Mouse (Mus musculus) CH12.LX (cell line): ENCODE measurements around the gene Nop10. TPM values are rescaled to one million over a fixed set of nuclear protein-coding genes. Genes with fewer than 3 reads are reported as not detected.

Experiments
- DNase-seq: peaks from one replicate; pipeline ENCODE4 v3.0.0-alpha.2; 2013; ENCODE audit errors: extremely low read depth
- H3K27ac ChIP-seq: 2 replicates; pipeline ENCODE4 v1.5.1; 2012; ENCODE audit warnings: low read depth, mild to moderate bottlenecking, control low read depth, moderate library complexity; ENCODE audit not compliant: insufficient read depth
- H3K27me3 ChIP-seq: replicated peaks from 2 replicates; pipeline ENCODE3; 2012; ENCODE audit warnings: inconsistent platforms
- H3K36me3 ChIP-seq, 2 experiments: replicated peaks in 1 of 2; 2 replicates each; pipeline versions ENCODE3 to v1.6.1; 2012; ENCODE audit warnings: inconsistent platforms in 1 of 2, low read length in 1 of 2, mild to moderate bottlenecking in 1 of 2, mixed read lengths in 1 of 2, moderate library complexity in 1 of 2; ENCODE audit not compliant: control insufficient read depth in 1 of 2, insufficient read depth in 1 of 2
- H3K4me1 ChIP-seq, 2 experiments: 2 replicates each; pipeline ENCODE4 v1.6.1; 2012; ENCODE audit warnings: inconsistent platforms in 1 of 2, moderate library complexity in 1 of 2; ENCODE audit not compliant: insufficient read depth in 2 of 2, control insufficient read depth in 1 of 2
- H3K4me2 ChIP-seq: 2 replicates; pipeline ENCODE4 v1.6.1; 2012; ENCODE audit warnings: low read depth, mild to moderate bottlenecking, control low read depth; ENCODE audit not compliant: poor library complexity, insufficient read depth, severe bottlenecking
- H3K4me3 ChIP-seq, 3 experiments: fragments of 150-350 bp in 1 of 3; sonication (generic) in 1 of 3; replicated peaks in 1 of 3; 2 replicates each; pipeline versions ENCODE3 to v1.5.1; 2011 to 2012; ENCODE audit warnings: low read depth in 2 of 3, low read length in 2 of 3, mild to moderate bottlenecking in 2 of 3, moderate library complexity in 2 of 3, control low read depth in 1 of 3, improper control_type of control experiment in 1 of 3, inconsistent platforms in 1 of 3, mixed read lengths in 1 of 3; ENCODE audit not compliant: poor library complexity in 1 of 3
- H3K79me2 ChIP-seq: replicated peaks from 2 replicates; pipeline ENCODE4 v1.6.1; 2012; ENCODE audit warnings: mild to moderate bottlenecking, moderate library complexity; ENCODE audit not compliant: control insufficient read depth, poor library complexity, insufficient read depth, severe bottlenecking; ENCODE audit errors: extremely low read depth
- H3K9ac ChIP-seq: 2 replicates; pipeline ENCODE4 v1.6.1; 2012; ENCODE audit warnings: low read depth, mild to moderate bottlenecking, control low read depth, moderate library complexity; ENCODE audit not compliant: insufficient read depth
- H3K9me3 ChIP-seq: replicated peaks from 2 replicates; pipeline ENCODE3; 2012; ENCODE audit warnings: low read length, inconsistent platforms, mixed read lengths
- BHLHE40 ChIP-seq: IDR thresholded peaks from 2 replicates; pipeline ENCODE4 v1.6.1; 2011; ENCODE audit warnings: mild to moderate bottlenecking, low read depth, low read length, improper control_type of control experiment
- CHD1 ChIP-seq: IDR thresholded peaks from 2 replicates; pipeline ENCODE4 v1.6.1; 2012; ENCODE audit warnings: low read depth, low read length, improper control_type of control experiment, inconsistent platforms
- CHD2 ChIP-seq: IDR thresholded peaks from 2 replicates; pipeline ENCODE4 v1.6.1; 2011; ENCODE audit warnings: low read length, improper control_type of control experiment
- CTCF ChIP-seq, 2 experiments: IDR thresholded peaks in 1 of 2; conservative IDR thresholded peaks in 1 of 2; 2 replicates each; pipeline ENCODE4 v1.5.1; 2011 to 2012; ENCODE audit warnings: low read depth in 2 of 2, low read length in 2 of 2, improper control_type of control experiment in 1 of 2, inconsistent platforms in 1 of 2, mild to moderate bottlenecking in 1 of 2, moderate library complexity in 1 of 2
- E2F4 ChIP-seq: IDR thresholded peaks from 2 replicates; pipeline ENCODE4 v1.6.1; 2011; ENCODE audit warnings: low read depth, low read length, improper control_type of control experiment; ENCODE audit not compliant: insufficient replicate concordance
- ELF1 ChIP-seq: IDR thresholded peaks from 2 replicates; pipeline ENCODE4 v1.6.1; 2014; ENCODE audit warnings: low read depth, mild to moderate bottlenecking, inconsistent platforms, low read length, improper control_type of control experiment
- ETS1 ChIP-seq: conservative IDR thresholded peaks from 2 replicates; pipeline ENCODE4 v1.6.1; 2012; ENCODE audit warnings: low read depth, mild to moderate bottlenecking, inconsistent platforms, low read length, improper control_type of control experiment, moderate library complexity
- HCFC1 ChIP-seq: IDR thresholded peaks from 2 replicates; pipeline ENCODE4 v1.6.1; 2012; ENCODE audit warnings: low read depth, mild to moderate bottlenecking, inconsistent platforms, low read length, improper control_type of control experiment
- IRF4 ChIP-seq: IDR thresholded peaks from 2 replicates; pipeline ENCODE4 v1.6.1; 2014; ENCODE audit warnings: low read depth, mild to moderate bottlenecking, inconsistent platforms, low read length, improper control_type of control experiment
- JUN ChIP-seq: IDR thresholded peaks from 2 replicates; pipeline ENCODE4 v1.6.1; 2011; ENCODE audit warnings: low read depth, mild to moderate bottlenecking, low read length, improper control_type of control experiment, moderate library complexity; ENCODE audit not compliant: insufficient read depth
- MAX ChIP-seq: IDR thresholded peaks from 2 replicates; pipeline ENCODE4 v1.6.1; 2011; ENCODE audit warnings: low read length, improper control_type of control experiment
- MAZ ChIP-seq: IDR thresholded peaks from 2 replicates; pipeline ENCODE4 v1.6.1; 2012; ENCODE audit warnings: low read depth, mild to moderate bottlenecking, inconsistent platforms, low read length, improper control_type of control experiment, moderate library complexity
- MEF2A ChIP-seq: IDR thresholded peaks from 2 replicates; pipeline ENCODE4 v1.6.1; 2014; ENCODE audit warnings: low read depth, mild to moderate bottlenecking, inconsistent platforms, low read length, improper control_type of control experiment, borderline replicate concordance
- NELFE ChIP-seq: IDR thresholded peaks from 2 replicates; pipeline ENCODE4 v1.6.1; 2011; ENCODE audit warnings: low read depth, low read length, improper control_type of control experiment
- NRF1 ChIP-seq: IDR thresholded peaks from 2 replicates; pipeline ENCODE4 v1.6.1; 2014; ENCODE audit warnings: low read depth, mild to moderate bottlenecking, inconsistent platforms, low read length, improper control_type of control experiment, moderate library complexity
- POLR2A ChIP-seq: IDR thresholded peaks from 2 replicates; pipeline ENCODE4 v1.6.1; 2011; ENCODE audit warnings: low read depth, mild to moderate bottlenecking, improper control_type of control experiment, low read length
- RAD21 ChIP-seq: IDR thresholded peaks from 2 replicates; pipeline ENCODE4 v1.6.1; 2011; ENCODE audit warnings: low read depth, mild to moderate bottlenecking, low read length, improper control_type of control experiment, moderate library complexity
- SIN3A ChIP-seq: IDR thresholded peaks from 2 replicates; pipeline ENCODE4 v1.6.1; 2012; ENCODE audit warnings: low read length, improper control_type of control experiment, inconsistent platforms
- SMC3 ChIP-seq: IDR thresholded peaks from 2 replicates; pipeline ENCODE4 v1.6.1; 2011; ENCODE audit warnings: low read depth, low read length, improper control_type of control experiment
- TBP ChIP-seq: conservative IDR thresholded peaks from 2 replicates; pipeline ENCODE4 v1.6.1; 2011; ENCODE audit warnings: low read depth, low read length, improper control_type of control experiment
- USF1 ChIP-seq: IDR thresholded peaks from 2 replicates; pipeline ENCODE4 v1.6.1; 2014; ENCODE audit warnings: low read depth, mild to moderate bottlenecking, inconsistent platforms, low read length, improper control_type of control experiment
- ZC3H11A ChIP-seq: IDR thresholded peaks from 2 replicates; pipeline ENCODE4 v1.6.1; 2012; ENCODE audit warnings: low read depth, mild to moderate bottlenecking, inconsistent platforms, low read length, improper control_type of control experiment
- ZKSCAN1 ChIP-seq: IDR thresholded peaks from 2 replicates; pipeline ENCODE4 v1.6.1; 2012; ENCODE audit warnings: low read depth, inconsistent platforms, low read length, improper control_type of control experiment, borderline replicate concordance
- ZMIZ1 ChIP-seq: IDR thresholded peaks from 2 replicates; pipeline ENCODE4 v1.6.1; 2012; ENCODE audit warnings: low read depth, mild to moderate bottlenecking, inconsistent platforms, low read length, improper control_type of control experiment
- dilution Hi-C: fragments of 300-500 bp; cut with MboI; formaldehyde crosslinking; loops from 2 replicates; pipeline ENCODE4 v1.14.3; 2020; ENCODE audit warnings: low sequenced_read_pairs; ENCODE audit not compliant: extremely low pct_unique_long_range_greater_than_20kb, extremely low pct_ligation_motif_present
- in situ Hi-C: fragments of 300-500 bp; cut with MboI; formaldehyde crosslinking; loops from 3 replicates; pipeline ENCODE4 v1.14.3; 2019; ENCODE audit warnings: low sequenced_read_pairs, low pct_ligation_motif_present, low pct_unique_long_range_greater_than_20kb, mixed read lengths
- polyA plus RNA-seq: library from polyadenylated mRNA; unstranded; fragments of >175 nt; gene quantifications from 2 replicates; pipeline ENCODE4 v1.2.1, GENCODE M21; 2012; ENCODE audit warnings: low read depth; ENCODE audit not compliant: insufficient read length
- total RNA-seq, 2 experiments: library from RNA; depleted of rRNA; stranded (reverse); fragments of 300-350 nt in 1 of 2; fragments of >200 nt in 1 of 2; gene quantifications; 2 replicates each; pipeline ENCODE4 v1.2.3; 2012 to 2014

Gene Nop10
- total and polyA plus RNA-seq, 3 experiments, result 239 to 507 (median 251) TPM

DNA sequence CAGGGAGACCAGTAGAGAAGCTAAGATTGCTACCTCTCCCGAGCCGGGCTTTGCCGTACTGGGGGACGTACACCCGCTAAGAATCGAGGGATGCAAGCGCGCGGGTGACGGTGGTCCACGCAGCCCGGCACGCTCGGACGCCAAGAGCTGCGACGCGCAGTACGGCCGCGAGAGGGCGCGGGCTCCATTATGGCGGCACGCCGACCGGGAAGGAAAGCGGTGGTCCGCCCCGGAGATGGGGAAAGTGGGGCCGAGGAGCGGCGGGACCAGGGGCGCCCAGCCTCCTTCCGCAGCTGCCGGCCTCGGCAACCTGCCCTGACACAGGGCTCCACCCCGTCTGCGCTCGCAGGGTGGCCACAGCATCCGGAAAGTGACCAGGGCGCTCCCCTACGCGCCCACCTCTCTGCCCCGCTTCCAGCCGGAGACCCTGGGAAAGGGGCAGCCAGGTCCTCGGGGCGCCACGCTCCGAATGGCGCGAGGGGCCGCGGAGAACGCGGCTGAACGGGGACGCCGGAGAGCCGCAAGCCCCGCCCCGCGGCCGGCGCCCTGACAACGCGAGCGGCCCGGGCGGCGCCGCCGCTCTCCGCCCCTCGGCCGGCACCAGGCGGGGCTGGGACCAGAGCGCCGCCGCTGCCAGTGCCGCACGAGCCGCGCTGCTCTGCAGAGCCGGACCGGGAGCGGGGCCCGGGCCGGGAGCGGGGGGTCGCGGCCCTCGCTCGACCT lies 22.4 kb upstream of the Nop10 start, which contains the start of gene Lpcat4 (continued):
- TF ChIP-seq ZMIZ1 (peak; percentile 62; the same call in 1 of the 2 replicates), TBP (0 out of 2 replicates have a peak, but pooled peaks have one; percentile 13), BHLHE40 (peak; percentile 64), NELFE (peak; percentile 55), MAX (peak; percentile 50; the same call in 1 of the 2 replicates), ZC3H11A (no peak), CTCF (conservative IDR thresholded peaks at IDR 0.05 in 1 of 2, IDR thresholded peaks at IDR 0.05 in 1 of 2; ENCODE audit: low read depth in 2 of 2, low read length in 2 of 2) (peak in 1 of 2 experiments; percentile 76; a peak in 2 of 4 replicates), ETS1 (no peak), ZKSCAN1 (no peak)

DNA sequence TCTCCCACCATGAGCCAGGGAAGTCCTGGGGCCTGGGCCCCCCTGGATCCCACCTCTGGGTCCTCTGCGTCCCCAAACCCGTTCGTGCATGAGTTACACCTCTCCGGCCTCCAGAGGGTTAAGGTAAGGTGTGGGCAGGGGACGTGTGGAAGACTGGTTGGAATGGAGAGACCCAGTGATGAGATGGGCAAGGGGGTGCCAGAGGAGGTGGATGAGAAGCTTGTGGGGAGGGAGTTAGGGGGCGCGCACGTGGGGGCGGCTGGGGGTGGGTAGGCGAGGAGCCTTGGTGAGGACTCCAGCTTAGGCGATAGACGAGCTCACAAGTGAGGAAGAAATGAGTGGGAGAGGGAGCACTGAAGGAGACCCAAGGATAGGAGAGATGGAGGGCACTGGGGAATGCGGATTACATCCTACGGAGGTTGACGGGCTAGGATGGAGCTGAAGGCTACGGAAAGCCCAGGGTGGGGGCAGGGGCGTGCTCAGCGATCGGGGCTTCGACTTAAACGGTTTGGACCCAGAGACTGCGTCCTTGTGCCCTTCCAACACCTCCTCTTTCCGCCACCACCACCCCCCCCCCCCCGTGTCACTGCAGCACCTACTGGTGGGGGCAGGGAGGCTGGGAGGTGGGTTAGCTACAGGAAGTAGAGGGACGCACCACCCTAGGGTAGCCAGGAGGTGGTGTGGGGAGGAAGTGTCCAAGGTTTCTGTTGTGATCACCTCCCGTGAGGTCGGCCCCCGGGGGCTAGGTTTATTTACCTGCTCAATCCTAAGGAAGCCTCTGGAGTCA lies 21.6 kb upstream of the Nop10 start:
- Histone ChIP-seq H3K4me2 (peak overlapping the region; percentile 66), H3K4me1 (peaks cover 3 to 51% of the 10 kb centered on the region in 2 experiments), H3K79me2 (peaks cover 10% of the 10 kb centered on the region), H3K4me3 (peak overlapping the region; percentile 81 to 96 (median 92)), H3K27me3 (no peaks in the 10 kb centered on the region), H3K36me3 (peaks cover 13 to 39% of the 10 kb centered on the region in 2 experiments), H3K27ac (no peak overlapping the region; the same call in 1 of the 2 replicates), H3K9me3 (no peaks in the 10 kb centered on the region), H3K9ac (peak overlapping the region; percentile 85)
- DNase-seq, result peak; percentile 65
- in situ Hi-C loops (no loop called here), dilution Hi-C loops (no loop called here)
- TF ChIP-seq CHD2, result no peak
- TF ChIP-seq NRF1, result no peak
- no peak for TF ChIP-seq ZKSCAN1
- no peak for TF ChIP-seq CHD1
- no peak for TF ChIP-seq RAD21
- TF ChIP-seq POLR2A, result no peak; the same call in 1 of the 2 replicates
- TF ChIP-seq USF1, result no peak
- TF ChIP-seq SIN3A, result no peak; the same call in 1 of the 2 replicates
- no peak for TF ChIP-seq ZC3H11A
- TF ChIP-seq HCFC1, result peak; percentile 11; the same call in 1 of the 2 replicates
- TF ChIP-seq BHLHE40, result peak; percentile 38; the same call in 1 of the 2 replicates
- TF ChIP-seq SMC3, result peak; percentile 12
- peak; percentile 28; the same call in 1 of the 2 replicates for TF ChIP-seq MAZ
- no peak; the same call in 1 of the 2 replicates for TF ChIP-seq ZMIZ1
- no peak for TF ChIP-seq JUN
- TF ChIP-seq TBP, result no peak
- no peak for TF ChIP-seq MEF2A
- no peak for TF ChIP-seq E2F4
- TF ChIP-seq ELF1, result peak; percentile 67
- no peak for TF ChIP-seq IRF4
